Mouse (Mus musculus) kidney, postnatal 14 days (tissue): ENCODE results near the gene Pecr.
"Not testable (repeated sequence)": the region's sequence is repeated elsewhere in the genome, so short reads cannot be mapped to it uniquely, and the experiment has no call there.

ENCODE experiments used
- DNase-seq: peaks from one replicate; pipeline ENCODE4 v3.0.0; 2022; ENCODE audit warnings: mixed read lengths

Gene Pecr

DNA sequence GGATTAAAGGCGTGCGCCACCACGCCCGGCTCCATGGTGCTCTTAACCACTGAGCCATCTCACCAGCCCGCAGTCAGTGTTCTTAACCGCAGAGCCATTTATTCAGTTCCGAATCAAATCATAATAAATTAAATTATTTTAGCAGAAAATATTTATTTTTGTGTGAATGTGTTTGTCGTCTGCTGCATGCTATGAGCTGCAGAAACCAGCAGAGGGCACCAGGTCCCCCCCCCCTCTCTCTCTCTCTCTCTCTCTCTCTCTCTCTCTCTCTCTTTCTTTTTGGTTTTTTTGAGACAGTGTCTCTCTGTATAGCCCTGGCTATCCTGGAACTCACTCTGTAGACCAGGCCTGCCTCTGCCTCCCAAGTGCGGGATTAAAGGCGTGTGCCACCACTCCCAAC, 51.5 kb downstream of the Pecr start:
- not testable (repeated sequence) for DNase-seq

DNA sequence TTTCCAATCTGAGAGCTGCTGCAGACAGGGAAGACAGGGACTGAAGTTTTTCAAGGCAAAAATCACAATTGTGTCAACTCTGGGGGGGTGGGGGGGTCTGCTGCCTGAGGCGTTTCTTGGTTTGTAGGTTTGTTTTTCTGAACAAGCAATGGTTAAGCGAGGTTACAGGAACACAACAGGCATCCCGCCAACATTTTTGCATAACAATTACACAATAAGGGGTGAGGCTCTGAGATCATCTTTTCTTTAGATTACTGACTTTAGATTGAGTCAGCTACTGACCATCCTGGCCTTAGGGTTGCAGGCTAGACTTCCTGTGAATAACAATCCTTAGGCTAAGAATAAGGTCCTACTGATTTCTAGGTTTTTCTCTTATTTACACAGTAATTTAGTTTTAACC, 55.1 kb downstream of the Pecr start:
- DNase-seq = no peak

DNA sequence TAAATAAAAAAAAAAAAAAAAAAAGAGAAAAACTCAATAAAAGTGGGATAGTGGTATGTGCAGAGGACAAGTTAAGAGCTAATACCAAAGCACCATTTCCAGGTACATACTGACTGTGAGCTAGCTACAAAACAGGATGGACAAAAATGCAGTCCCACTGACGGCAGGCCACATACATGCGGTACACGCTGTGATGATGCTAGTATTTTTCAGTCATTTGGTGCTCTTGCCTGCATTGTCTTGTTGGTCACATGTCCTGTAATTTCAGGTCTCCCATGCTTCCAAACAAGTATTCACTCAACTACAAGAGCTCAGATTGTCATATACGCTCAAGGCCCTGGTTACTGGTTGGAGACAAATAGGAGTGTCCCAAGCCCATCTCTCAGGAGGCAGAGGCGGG, 56.6 kb downstream of the Pecr start:
- no peak for DNase-seq

DNA sequence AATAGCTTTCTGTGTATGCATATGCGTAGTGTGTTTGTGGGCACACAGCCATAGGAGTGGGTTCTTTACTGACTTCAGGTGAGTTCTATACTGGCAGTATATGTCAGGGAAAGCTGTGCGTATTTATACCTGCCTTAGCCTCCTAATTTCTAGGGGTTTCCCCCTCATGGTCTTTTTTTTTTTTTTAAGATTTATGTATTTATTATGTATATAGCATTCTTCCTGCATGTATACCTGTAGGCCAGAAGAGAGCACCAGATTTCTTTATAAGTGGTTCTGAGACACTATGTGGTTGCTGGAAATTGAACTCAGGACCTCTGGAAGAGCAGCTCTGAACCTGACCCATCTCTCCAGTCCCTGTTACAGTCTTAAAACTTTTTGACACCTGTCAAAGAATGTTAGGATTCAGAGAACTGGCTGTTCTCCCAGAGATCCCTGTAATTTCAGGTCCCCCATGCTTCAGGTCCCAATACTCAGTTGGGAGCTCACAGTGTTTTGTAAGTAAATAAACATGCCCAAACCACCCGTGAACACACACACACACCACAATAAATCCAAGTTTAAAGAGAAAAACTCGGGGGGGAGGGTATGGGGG, 57.1 kb downstream of the Pecr start:
- DNase-seq = no peak

DNA sequence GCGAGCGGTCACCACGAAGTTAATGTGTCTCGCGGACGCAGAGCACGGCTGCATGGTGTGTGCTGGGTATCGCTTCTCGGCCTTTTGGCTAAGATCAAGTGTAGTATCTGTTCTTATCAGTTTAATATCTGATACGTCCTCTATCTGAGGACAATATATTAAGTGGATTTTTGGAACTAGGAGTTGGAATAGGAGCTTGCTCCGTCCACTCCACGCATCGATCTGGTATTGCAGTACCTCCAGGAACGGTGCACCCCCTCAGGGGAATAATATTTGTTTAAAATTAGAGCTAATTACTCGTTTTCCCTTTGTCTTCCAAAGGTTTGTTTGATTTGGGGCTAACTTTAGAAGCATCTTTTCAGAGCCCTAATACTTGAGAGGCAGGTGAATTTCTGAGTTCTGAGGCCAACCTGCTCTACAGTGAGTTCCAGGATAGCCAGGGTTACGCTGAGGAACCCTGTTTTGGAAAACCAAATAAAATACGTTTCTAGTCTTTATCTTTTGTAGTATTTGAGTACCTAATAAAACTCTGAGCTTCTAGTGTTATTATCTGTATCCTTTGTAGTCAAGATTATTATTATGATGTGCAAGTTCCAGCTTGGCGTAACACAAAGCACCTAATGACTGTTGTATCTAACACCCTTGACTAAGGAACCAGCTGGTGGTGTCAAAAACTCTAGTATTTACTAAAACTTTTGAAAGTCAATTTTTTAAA, 57.8 kb downstream of the Pecr start:
- no peak for DNase-seq

DNA sequence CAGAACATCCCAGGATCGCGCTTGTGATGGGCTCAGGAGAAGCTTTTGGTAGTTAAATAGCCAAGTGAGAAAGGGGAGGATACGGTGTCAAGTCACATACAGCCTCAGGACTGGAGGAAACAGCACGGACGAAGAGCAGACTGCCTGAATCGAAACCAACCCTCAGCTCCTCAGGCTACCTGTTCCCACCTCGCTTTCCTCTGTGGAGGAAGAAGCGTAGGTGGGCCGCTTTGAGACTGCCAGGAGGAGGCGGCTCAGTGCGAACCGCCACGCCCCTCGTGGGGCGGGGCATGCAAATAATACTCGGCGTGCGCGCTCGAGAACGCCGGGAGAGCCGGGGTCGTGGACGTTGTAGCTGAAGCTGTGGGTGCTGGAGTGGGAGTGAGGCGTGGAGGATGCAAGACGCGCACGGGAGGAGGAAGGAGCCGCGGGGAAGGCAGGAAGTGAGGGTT, 58.4 kb downstream of the Pecr start:
- DNase-seq = peak; percentile 89

DNA sequence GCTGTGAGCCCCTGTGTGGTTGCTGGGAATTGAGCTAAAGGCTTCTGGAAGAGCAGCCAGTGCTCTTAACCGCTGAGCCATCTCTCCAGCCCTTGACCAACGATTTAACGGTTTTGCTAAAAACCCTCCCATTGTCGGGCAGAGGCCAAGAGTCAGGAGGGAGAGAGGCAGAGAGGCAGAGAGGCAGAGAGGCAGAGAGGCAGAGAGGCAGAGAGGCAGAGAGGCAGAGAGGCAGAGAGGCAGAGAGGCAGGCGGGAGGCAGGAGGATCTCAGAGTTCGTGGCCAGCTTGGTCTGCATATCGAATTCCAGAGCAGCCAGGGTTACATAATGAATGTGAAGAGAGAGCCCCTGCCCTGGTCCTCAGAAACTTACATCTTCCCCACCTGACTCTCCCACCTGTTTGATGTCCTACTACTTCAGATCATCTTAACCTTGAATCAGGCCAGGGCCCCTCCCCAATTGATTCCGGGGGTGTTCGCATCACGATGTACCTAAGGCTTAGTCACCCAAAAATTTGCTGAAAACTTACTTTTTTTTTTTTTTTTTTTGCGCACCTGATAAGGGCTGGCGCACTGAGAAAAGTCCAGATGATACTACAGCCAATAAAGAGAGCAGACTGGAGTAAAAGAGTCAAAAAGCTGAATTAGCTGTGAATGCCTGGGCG, 58.9 kb downstream of the Pecr start:
- DNase-seq = no peak

DNA sequence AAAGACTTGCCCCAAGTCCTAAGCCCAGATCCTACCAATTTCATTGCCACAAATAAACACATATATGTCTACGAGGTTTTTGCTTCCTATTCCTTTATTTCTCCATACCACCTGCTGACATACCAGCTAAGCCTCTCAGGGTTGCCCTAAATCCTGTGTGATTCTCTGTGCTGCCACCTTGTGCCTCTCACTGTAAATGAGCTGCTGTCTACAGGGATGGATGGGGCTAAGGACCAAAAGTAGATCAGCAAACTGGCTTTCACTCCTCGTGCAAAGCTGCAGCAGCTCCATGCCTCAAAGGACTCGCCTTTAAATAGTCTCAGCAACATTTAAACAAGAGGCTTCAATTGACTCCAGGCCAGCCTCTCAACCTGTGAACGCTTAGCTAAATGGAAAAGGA, 64.1 kb downstream of the Pecr start:
- no peak for DNase-seq

DNA sequence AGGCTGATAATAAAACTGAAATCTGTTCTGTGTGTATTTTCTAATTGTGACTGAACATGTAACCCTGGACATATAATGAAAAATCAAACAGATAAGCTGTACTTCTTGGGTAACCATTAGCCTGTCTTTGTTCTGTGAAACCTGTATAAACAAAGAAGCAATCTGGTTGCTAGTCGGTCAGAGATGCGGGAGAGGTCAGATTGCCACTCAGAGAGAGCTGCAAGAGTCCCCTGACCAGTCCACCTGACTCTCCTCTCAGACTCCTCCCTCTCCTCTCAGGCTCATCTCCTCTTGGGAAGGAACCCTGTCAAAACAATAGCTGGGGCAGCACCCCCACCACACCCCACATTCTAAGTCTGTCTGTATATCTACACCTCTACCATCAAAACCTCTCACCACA, 65.0 kb downstream of the Pecr start:
- no peak for DNase-seq

DNA sequence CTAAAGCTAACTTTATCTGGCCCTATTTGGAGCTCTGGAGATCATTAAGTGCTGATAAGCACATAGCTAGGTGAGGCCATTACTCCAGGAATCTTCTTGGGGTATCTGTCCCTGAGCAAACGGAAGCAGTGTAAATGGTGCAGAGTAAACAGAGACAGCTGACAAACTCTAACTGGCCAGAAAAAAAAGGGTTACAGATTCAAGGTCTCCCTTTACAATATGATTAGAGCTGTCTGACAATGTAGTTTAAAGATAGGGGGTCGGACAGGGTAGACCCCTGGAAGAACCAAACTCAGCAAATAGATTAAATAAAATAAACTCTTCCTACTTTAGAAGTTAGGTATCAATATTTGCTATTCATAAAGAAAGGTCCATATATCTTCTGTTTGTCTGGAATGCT, 65.5 kb downstream of the Pecr start:
- DNase-seq = no peak

DNA sequence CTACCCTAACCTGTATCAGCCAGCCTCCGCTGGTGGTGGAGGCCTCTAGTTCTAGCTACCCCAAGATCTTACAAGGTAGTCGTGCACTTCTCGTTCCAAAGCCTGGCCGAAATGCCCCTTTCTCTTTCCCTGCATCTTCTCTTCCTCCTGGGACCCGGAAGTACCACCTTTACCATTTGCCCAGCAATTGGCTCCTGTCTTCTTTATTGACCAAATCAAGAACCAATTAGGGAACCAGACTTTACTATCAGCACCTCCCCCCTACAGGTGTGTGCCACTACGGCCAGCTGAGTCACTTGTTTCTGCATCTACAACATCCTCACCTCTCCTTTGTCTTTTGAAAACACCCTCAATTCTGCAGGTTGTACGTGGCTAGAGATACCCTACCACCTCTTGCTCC, 67.4 kb downstream of the Pecr start:
- no peak for DNase-seq

DNA sequence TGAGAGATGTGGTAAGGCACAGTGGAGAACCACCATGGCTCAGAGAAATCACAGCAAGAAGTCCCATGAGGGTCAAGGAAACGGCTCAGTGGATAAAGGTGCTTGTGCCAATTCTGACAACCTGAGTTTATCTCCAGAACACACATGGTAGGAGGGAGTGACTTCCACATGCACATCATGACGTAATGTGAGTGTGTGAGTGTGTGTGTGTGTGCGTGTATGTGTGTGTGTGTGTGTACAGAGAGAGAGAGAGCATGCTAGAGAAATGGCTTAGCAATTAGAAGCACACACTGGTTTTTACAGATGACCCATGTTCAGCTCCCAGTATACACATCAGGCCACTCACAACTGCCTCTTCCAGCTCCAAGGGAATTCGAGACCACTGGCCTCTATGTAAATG, 68.9 kb downstream of the Pecr start:
- DNase-seq = no peak

DNA sequence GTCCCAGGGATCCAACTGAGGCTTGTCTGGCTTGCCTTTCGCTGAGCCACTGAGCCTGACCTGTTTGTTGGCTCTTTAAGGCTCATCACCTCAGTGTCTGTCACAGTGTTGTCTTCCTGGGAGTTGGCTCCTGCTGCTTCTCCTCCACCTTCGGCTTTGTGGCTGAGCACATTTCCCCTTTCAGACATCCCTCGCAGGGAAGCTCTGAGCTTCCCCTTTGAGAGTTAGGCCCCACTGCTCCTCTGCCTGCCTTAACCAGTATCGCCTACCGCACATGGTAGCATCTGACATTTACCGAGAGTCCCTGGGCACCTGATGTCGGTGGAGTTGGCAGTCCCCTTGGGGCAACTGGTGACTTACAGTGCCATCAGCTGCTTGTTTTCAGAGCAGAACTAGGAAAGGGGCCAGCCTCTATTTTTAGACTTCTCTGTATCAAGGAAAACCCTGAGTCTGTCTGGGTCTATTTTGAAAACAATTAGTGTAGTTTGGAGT, 69.6 kb downstream of the Pecr start:
- no peak for DNase-seq

DNA sequence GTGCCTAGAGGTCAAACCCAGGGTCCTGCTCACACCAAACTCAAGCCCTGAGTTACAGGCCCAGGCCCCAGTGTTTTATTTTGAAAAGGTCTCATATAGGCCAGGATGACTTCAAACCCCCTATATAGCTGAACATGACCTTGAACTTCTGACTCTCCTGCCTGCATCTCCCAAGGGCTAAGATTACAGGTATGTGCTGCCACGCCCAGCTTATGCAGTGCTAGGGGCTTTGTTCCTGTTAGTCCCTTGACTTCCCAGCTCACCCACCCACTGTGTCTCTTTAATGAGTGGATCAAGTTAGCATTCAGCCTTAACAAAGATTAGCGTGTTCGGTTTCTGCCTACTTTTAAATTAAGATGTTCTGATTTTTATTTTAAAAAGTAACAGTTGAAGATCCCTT, 70.2 kb downstream of the Pecr start:
- DNase-seq = no peak

DNA sequence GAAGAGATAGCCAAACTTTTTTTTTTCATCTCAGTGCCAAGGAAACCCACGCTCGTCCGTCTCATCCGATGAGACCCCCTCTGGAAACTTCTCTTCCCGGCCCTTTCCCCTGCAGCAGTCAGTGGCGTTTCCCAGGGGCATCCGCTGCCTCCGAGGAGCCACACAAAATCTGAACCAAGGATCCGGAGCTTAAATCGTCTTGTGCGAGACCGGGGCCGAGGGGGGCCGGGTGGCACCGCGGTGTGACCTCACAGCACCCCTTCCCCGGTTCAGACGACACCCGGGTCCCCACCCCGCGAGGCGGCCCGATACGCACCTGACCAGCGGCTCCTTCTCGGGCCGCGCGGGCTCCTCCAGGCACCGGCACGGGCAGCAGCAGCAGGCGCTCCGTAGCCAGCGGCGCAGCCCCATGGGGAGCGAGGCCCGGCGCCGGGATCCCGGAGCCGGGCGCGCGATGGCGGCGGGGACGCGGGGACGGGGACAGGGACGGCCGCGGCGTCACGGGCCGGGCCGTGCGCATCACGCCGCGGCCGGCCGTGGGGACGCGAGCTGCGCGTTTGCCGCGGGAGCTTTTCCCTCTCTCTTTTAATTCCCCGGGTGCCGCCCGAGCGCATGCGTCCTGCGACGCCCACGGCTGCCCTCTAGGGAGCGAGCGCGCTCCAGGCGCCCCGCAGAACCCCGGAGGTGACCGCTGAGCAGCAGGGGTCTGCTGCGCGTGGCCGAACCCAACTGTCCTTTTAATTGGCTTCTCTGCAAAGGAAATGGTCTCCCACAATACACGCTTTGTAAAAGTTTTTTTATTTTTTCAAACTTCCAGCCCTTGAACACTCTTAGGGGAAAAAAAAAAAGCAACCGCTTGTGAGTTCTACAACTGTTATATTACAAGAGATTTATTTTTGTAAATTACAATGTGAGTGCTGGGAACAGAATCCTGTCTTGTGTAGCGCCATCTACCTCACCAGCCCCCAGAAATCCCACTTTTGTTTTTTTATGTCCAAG, 72.1 kb downstream of the Pecr start, which contains the start of gene Mreg:
Gene Mreg, minus strand, starts transcription at position 607 of the 999 bp plus-strand sequence.
- DNase-seq = peak; percentile 75

DNA sequence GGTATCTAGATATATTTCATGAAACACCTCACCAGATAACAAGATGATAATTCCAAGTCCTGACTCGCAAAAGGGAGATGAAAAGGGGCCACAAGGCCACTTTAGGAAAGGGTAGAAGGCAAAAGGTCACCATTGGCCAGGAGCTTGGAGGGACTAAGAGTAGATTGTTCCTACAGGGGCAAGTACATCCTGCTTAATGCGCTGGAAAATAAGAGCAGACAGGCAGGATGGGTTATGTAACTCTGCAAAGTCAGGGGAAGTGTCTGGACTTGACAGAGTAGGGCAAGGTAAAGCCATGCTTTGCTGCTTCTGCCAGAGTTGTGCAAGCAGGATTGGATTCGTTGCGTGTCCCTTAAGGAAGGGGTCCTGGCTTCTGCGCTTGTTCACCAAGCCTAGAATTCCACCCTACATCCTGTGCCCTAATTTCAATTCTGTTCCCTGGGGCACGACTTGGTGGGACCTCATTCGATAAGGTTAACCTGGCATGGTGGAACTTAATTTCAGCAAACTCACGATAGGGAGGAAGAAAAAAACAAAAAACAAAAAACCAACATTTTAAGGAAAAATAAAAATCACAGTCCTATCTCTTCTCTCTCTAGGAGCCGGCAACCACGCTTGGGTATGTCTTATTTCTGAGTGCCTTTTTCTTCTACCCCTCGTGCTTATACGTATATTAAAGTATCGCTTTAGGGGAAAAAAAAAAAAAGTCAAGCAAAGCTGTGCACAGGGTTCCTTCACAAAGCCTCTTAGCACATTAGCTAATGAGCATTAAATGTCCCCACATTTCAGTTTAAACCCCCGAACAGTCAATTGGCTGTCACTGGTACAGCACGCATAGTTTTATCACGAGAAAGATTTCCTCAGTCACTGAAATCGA, 73.1 kb downstream of the Pecr start:
- DNase-seq = no peak
